Mouse (Mus musculus) layer of hippocampus, adult 2 months (tissue): Measurements from ENCODE around the gene Cenpx. TPM values are rescaled to one million over a fixed set of nuclear protein-coding genes. Genes with fewer than 3 reads are reported as not detected.

Experiments
- DNase-seq, 2 experiments: peaks; one replicate each; pipeline ENCODE4 v3.0.0; 2022; ENCODE audit warnings: low spot score in 2 of 2
- H3K27ac ChIP-seq: fragments of 200-600 bp; 2 replicates; pipeline ENCODE4 v1.8.1; 2022
- H3K4me3 ChIP-seq: fragments of 200-600 bp; 2 replicates; pipeline ENCODE4 v1.8.1; 2022; ENCODE audit warnings: mild to moderate bottlenecking
- CTCF ChIP-seq: fragments of 200-600 bp; conservative IDR thresholded peaks from 2 replicates; pipeline ENCODE4 v1.8.1; 2022; ENCODE audit warnings: antibody characterized with exemption, mild to moderate bottlenecking, moderate library complexity
- total RNA-seq, 2 experiments: library from RNA; stranded (reverse); gene quantifications; 2 replicates each; pipeline ENCODE4 v1.2.3; 2021

The Cenpx gene
- total RNA-seq, 2 experiments from 2014 or later = 13.1 to 16.9 TPM

- peak; percentile 90 for TF ChIP-seq CTCF
- H3K27ac ChIP-seq = no peak overlapping the region
- H3K4me3 ChIP-seq = peak overlapping the region; percentile 59
- DNase-seq = peak; percentile 90 to 96
Measured at GRCm38 (mm10) chr11:120720450-120720849, 6.9 kb upstream of the Cenpx start.

- no peak for TF ChIP-seq CTCF
- Histone ChIP-seq H3K4me3 (no peak overlapping the region), H3K27ac (no peak overlapping the region)
- no peak for DNase-seq
Measured at GRCm38 (mm10) chr11:120719841-120720376, 6.4 kb upstream of the Cenpx start.

GRCm38 (mm10) chr11:120719242-120719641, 5.7 kb upstream of the Cenpx start:
- no peak for TF ChIP-seq CTCF
- Histone ChIP-seq H3K4me3 (no peak overlapping the region), H3K27ac (no peak overlapping the region)
- DNase-seq = no peak

GRCm38 (mm10) chr11:120715131-120715530, 1.6 kb upstream of the Cenpx start:
- Histone ChIP-seq H3K4me3 (no peak overlapping the region), H3K27ac (no peak overlapping the region)
- no peak for DNase-seq
- no peak for TF ChIP-seq CTCF

- H3K4me3 ChIP-seq = peak overlapping the region; percentile 56
- no peak for DNase-seq
- TF ChIP-seq CTCF = no peak
- H3K27ac ChIP-seq = peak overlapping the region; percentile 86
Measured at GRCm38 (mm10) chr11:120714546-120714945, 1.0 kb upstream of the Cenpx start.

- DNase-seq = peak in 1 of 2 experiments; percentile 35
Measured at GRCm38 (mm10) chr11:120712771-120713568, 568 bp downstream of the Cenpx start.

GRCm38 (mm10) chr11:120711980-120712604, 1.4 kb downstream of the Cenpx start:
- H3K4me3 ChIP-seq = no peak overlapping the region
- H3K27ac ChIP-seq = no peak overlapping the region
- no peak for DNase-seq
- TF ChIP-seq CTCF = no peak

More at GRCm38 (mm10) chr11:120712771-120713568, 568 bp downstream of the Cenpx start:
- Histone ChIP-seq H3K4me3 (peak overlapping the region; percentile 56), H3K27ac (peak overlapping the region; percentile 82)
- peak; percentile 83 for TF ChIP-seq CTCF

- H3K4me3 ChIP-seq = no peak overlapping the region
- DNase-seq = no peak
- TF ChIP-seq CTCF = no peak
- no peak overlapping the region for H3K27ac ChIP-seq
Measured at GRCm38 (mm10) chr11:120710672-120711071, 2.9 kb downstream of the Cenpx start.

- no peak for DNase-seq
- Histone ChIP-seq H3K4me3 (no peak overlapping the region), H3K27ac (no peak overlapping the region)
- TF ChIP-seq CTCF = no peak
Measured at GRCm38 (mm10) chr11:120709551-120709950, 4.0 kb downstream of the Cenpx start.

- no peak for TF ChIP-seq CTCF
- Histone ChIP-seq H3K27ac (peak overlapping the region; percentile 55; the same call in 1 of the 2 replicates), H3K4me3 (no peak overlapping the region)
- DNase-seq = no peak
Measured at GRCm38 (mm10) chr11:120707969-120708368, 5.6 kb downstream of the Cenpx start.

- Histone ChIP-seq H3K4me3 (no peak overlapping the region), H3K27ac (no peak overlapping the region; the same call in 1 of the 2 replicates)
- no peak for TF ChIP-seq CTCF
- DNase-seq = no peak
Measured at GRCm38 (mm10) chr11:120707225-120707624, 6.3 kb downstream of the Cenpx start.

GRCm38 (mm10) chr11:120706120-120706519, 7.4 kb downstream of the Cenpx start:
- no peak for DNase-seq
- H3K4me3 ChIP-seq = no peak overlapping the region
- H3K27ac ChIP-seq = 0 out of 2 replicates have a peak overlapping the region, but pooled peaks have one; percentile 15
- TF ChIP-seq CTCF = no peak

GRCm38 (mm10) chr11:120704486-120705325, 8.8 kb downstream of the Cenpx start:
- DNase-seq = no peak
- Histone ChIP-seq H3K27ac (peak overlapping the region; percentile 1; the same call in 1 of the 2 replicates), H3K4me3 (no peak overlapping the region)
- TF ChIP-seq CTCF = no peak
